Mouse (Mus musculus): ENCODE results near the gene Perp.

Gene Perp

DNA sequence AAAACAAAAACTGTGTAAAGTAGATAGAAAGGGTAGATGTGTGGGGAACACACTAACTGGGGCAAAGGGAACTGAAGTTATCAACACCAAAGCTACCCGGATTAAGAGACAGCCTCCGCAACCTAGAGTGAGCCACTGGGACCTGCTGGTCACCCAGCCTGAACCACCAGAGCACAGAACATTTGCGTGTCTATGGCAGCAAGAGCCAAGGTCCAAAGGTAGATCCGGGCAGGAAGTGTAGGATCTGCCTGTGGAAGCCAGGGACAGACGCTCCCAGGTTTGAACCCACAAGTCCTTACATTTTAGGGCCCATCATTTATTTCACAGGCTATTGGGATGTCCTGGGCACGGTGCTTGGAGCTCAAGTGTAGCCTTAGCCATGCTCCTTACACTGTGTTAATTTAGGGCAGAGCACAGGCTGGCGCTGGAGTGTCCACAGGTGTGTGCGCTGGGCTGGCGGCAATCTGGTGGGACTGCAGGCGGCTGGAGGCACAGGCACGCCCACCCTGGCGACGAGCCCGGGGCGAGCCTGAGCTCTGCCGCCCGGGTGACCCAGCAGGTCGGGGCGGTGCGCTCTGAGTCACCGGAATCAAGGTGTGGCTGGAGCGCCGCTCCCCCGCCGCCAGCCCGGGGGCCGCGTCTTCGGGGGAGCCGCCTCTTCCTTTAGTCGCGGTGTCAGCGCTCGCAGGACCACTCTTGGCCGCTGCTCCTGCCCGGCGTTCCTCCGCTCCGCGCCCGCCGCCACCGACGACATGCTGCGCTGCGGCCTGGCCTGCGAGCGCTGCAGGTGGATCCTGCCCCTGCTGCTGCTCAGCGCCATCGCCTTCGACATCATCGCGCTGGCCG is at the start of gene Perp:
Perp (plus strand) TSS at position 580 of the 846 bp plus-strand sequence.
- H3K36me3 ChIP-seq (ENCODE audit: control insufficient read depth, insufficient read depth, low read length, poor library complexity, severe bottlenecking) = no peaks in the 10 kb centered on the region
- DNase-seq (ENCODE audit: low read depth, low spot score) = peak; percentile 24
- H3K27me3 ChIP-seq (ENCODE audit: control insufficient read depth, insufficient read depth, low read length, poor library complexity, severe bottlenecking) = no peaks in the 10 kb centered on the region

DNA sequence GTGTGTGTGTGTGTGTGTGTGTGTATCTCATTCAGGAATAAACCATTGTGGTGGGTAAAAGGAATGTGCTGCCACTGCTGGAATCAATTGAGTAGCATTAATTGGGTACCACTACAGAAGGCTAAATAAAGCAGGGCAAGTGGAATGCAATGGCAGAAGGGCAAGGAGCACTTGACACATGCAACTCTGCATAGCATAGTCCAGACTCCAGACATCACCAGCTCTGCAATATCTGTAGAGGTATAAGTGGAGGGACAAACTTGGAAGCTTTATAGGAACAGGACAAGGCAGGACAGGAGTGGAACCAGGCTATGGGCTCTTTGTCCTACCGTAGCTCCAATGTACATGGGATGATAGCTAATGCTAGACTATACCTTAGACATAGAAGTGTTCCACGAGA is 33.1 kb upstream of the Perp start:
- DNase-seq (ENCODE audit: low read depth, low spot score) = no peak
- no peaks in the 10 kb centered on the region for H3K36me3 ChIP-seq (ENCODE audit: control insufficient read depth, insufficient read depth, low read length, poor library complexity, severe bottlenecking)
- no peaks in the 10 kb centered on the region for H3K27me3 ChIP-seq (ENCODE audit: control insufficient read depth, insufficient read depth, low read length, poor library complexity, severe bottlenecking)

DNA sequence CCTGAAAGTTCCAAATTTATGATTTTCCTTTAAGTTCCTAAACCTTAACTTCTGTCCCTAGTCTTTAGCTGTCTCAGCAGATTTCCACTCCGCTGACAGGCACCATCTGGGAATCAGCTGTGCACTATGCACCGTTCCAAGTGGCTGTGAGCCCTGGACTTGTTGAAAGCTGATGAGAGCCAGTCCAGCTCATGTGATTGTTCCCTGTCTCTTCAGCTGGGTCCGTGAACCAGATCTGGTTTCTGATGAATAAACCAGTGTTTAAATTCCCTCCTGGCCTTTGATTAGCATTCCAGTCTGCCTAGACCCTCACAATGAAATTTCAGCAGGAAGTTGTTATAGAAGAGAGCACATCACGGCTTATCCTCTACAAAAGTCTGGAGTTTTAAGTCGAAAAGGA is 28.3 kb upstream of the Perp start:
- Histone ChIP-seq H3K36me3 (ENCODE audit: control insufficient read depth, insufficient read depth, low read length, poor library complexity, severe bottlenecking) (no peaks in the 10 kb centered on the region), H3K27me3 (ENCODE audit: control insufficient read depth, insufficient read depth, low read length, poor library complexity, severe bottlenecking) (no peaks in the 10 kb centered on the region)
- no peak for DNase-seq (ENCODE audit: low read depth, low spot score)

DNA sequence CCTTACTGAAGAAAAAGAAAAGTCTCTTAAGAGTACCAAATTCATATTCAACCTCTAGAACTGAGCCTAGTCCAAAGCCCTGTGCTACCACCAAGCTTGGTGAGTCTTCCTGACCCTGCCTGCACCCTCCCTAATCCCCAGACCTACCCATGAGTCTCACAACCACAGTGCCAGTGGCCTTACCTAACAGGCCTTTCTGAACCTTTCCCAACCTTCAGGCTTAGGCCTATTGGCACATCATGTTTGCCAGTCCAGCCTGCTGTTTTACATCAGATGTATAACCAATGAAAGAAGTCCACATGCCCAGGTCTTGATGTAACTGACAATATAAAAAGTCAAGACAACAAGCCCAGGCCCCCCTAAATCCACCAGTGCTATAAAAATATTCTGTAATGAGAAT is 19.7 kb upstream of the Perp start:
- no peaks in the 10 kb centered on the region for H3K27me3 ChIP-seq (ENCODE audit: control insufficient read depth, insufficient read depth, low read length, poor library complexity, severe bottlenecking)
- no peak for DNase-seq (ENCODE audit: low read depth, low spot score)
- no peaks in the 10 kb centered on the region for H3K36me3 ChIP-seq (ENCODE audit: control insufficient read depth, insufficient read depth, low read length, poor library complexity, severe bottlenecking)

DNA sequence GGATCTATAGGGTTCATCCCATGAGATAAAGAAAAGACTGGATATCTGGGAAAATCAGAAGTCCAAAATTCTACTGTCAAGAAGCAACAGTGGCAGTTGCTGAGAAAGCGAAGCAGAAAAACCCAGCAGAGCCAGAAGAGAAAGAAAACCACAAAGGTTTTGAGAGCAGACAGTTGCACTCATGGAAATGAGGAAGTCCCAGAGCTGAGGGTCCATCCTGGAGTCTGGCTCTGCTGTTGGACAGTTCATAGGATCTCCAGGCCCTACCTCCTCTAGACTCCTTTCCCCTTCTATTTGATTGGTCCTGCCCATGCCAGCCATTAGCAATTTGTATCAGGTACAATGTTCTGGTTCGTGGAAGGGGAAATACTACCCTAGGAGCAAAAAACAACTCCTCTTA is 18.7 kb upstream of the Perp start:
- DNase-seq (ENCODE audit: low read depth, low spot score) = no peak
- H3K36me3 ChIP-seq (ENCODE audit: control insufficient read depth, insufficient read depth, low read length, poor library complexity, severe bottlenecking) = no peaks in the 10 kb centered on the region
- no peaks in the 10 kb centered on the region for H3K27me3 ChIP-seq (ENCODE audit: control insufficient read depth, insufficient read depth, low read length, poor library complexity, severe bottlenecking)

DNA sequence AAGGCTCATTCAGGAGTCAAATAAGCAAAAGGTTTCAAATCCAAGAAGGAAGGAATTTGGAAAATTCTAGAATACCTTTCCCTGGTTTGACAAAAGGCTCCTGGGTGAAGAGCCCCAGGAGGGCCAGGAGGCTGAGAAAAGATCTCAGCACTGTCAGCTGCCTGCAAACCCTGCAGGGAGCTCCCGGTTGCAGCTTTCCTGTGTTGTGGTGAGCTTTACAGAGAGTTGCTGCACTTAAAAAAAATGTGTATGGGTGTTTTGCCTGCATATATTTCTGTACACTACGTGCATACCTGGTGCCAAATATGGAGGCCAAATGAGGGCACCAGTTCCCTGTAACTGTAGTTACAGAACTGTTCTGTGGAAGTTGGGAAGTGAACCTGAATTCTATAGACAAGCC is 16.9 kb upstream of the Perp start:
- no peaks in the 10 kb centered on the region for H3K36me3 ChIP-seq (ENCODE audit: control insufficient read depth, insufficient read depth, low read length, poor library complexity, severe bottlenecking)
- DNase-seq (ENCODE audit: low read depth, low spot score) = no peak
- H3K27me3 ChIP-seq (ENCODE audit: control insufficient read depth, insufficient read depth, low read length, poor library complexity, severe bottlenecking) = no peaks in the 10 kb centered on the region

DNA sequence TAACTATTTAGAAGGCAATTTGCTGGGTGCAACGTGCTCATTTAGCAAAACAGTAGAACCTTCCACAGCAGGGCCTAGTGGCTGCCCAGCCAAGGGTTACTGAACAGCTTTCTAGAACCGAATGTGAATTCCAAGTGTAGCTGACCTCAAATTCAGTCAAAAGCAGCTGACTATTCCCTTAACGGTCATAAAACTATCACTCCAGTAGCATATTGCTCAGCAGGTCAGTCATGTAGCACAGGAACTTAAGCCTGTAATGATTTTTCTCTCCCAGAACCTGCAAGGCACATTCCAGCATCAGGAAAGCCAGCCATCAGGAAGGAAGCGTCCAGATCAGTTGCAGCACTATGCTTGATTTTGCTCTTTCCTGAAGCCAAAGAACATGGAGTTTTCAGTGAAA is 14.5 kb upstream of the Perp start:
- H3K36me3 ChIP-seq (ENCODE audit: control insufficient read depth, insufficient read depth, low read length, poor library complexity, severe bottlenecking) = no peaks in the 10 kb centered on the region
- H3K27me3 ChIP-seq (ENCODE audit: control insufficient read depth, insufficient read depth, low read length, poor library complexity, severe bottlenecking) = no peaks in the 10 kb centered on the region
- DNase-seq (ENCODE audit: low read depth, low spot score) = no peak

DNA sequence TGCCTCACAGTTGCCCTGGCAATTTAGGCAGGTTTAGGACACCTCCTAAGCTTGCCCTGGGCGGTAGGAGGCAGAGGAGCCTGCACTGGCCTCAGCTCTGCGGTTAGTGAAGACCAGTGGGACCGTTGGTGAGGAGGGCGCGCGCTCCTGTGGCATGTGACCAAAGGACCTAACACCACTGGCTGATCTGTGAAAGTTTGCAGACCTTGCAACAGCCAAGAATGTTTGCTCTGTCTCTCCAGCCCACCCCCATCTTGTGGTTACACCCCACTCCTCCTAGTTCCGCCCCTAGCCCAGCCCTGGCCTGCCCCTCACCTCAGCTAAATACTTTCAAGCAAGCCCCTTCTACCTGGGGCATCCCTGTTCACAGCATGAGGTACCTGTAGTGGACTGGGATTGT is 13.0 kb upstream of the Perp start:
- no peaks in the 10 kb centered on the region; the same call in 1 of the 2 replicates for H3K27me3 ChIP-seq (ENCODE audit: control insufficient read depth, insufficient read depth, low read length, poor library complexity, severe bottlenecking)
- no peak for DNase-seq (ENCODE audit: low read depth, low spot score)
- no peaks in the 10 kb centered on the region for H3K36me3 ChIP-seq (ENCODE audit: control insufficient read depth, insufficient read depth, low read length, poor library complexity, severe bottlenecking)

DNA sequence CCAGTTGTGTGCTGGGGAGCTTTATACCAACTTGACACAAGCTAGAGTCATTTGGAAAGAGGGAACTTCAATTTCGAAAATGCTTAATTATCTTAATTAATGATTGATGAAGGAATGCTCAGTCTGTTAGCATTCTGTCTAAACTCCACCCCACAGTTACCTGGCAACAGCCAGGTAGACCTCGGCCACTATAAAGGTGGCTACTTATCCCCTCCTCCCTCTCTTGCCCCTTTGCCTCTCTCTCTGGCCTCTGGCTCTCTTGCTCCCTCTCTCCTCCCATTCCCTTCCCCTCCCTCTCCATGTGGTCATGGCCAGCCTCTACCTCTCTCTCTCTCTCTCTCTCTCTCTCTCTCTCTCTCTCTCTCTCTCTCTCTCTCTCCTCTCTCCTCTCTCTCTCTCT is 10.4 kb upstream of the Perp start:
- H3K36me3 ChIP-seq (ENCODE audit: control insufficient read depth, insufficient read depth, low read length, poor library complexity, severe bottlenecking) = no peaks in the 10 kb centered on the region
- no peak for DNase-seq (ENCODE audit: low read depth, low spot score)
- H3K27me3 ChIP-seq (ENCODE audit: control insufficient read depth, insufficient read depth, low read length, poor library complexity, severe bottlenecking) = no peaks in the 10 kb centered on the region; the same call in 1 of the 2 replicates

DNA sequence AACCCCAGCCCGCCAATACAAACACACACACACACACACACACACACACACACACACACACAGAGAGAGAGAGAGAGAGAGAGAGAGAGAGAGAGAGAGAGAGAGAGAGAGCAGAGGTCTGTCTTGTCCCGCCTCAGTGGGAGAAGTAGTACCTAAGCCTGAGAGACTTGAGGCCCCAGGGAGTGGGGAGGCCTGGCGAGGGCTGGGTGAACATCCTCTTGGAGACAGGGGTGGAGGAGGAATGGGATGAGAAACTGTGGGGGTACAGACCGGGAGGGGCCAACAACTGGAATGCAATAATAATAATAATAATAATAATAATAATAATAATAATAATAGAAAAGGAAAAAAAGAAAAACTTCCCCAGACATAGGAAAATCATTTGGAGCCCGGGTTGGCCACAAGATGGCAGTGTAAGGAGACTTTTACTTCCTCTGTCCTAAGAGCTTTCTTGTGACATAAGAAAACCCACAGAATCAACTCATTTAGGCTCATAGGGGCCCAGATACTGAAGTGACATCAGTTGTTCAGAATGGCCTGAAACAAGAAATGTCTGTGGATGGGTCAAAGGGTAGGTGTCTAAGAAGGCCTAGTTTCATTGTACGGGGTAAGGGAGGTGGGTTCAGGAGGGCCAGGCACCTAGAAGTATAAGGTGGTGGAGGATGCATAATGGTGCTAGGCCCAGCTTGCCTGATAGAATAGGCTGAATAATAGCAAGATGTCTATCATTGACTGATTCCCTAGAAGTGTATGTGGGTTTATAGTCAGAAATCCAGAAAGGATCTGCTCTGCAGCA is 8.9 kb upstream of the Perp start:
- H3K27me3 ChIP-seq (ENCODE audit: control insufficient read depth, insufficient read depth, low read length, poor library complexity, severe bottlenecking) = no peaks in the 10 kb centered on the region; the same call in 1 of the 2 replicates
- no peaks in the 10 kb centered on the region for H3K36me3 ChIP-seq (ENCODE audit: control insufficient read depth, insufficient read depth, low read length, poor library complexity, severe bottlenecking)
- DNase-seq (ENCODE audit: low read depth, low spot score) = peak; percentile 59

DNA sequence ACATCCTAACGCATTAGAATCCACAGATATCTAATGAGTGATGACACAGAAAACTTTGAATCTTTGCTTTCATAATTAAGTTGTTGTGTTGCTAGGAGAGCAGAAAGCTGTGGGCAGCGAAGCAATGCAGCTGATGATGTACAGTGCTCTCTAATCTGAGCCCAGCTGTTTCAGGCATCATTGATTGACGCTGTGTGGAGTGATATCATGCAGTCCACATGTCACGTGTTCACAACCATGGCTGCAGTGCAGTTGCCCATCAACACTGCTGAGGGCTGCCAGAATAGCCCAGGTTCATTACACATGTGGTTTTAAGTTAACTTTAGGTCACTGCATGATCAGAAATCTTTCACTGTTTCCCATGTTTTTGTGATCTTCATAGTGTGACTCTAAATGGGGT is 5.3 kb upstream of the Perp start:
- no peaks in the 10 kb centered on the region; the same call in 1 of the 2 replicates for H3K27me3 ChIP-seq (ENCODE audit: control insufficient read depth, insufficient read depth, low read length, poor library complexity, severe bottlenecking)
- DNase-seq (ENCODE audit: low read depth, low spot score) = peak; percentile 14

DNA sequence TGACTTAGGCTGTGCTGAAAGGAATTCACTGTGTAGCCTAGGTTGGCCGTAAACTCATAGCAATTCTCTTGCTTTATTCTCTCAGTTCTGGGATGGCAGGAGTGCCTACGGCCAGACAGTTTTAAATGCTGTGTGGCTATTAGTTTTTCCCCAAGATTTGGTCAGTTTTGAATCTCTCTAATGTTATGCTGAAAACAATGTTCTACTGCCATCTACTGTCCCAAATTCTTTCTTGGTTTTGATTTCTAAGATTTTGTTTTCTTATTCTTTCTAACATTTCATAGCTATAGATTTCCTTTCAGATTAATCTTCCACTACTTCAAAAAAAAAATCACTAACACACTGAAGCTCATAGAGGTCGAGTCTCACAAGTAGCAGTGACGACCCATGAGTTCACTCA is 4.1 kb upstream of the Perp start:
- DNase-seq (ENCODE audit: low read depth, low spot score) = no peak
- Histone ChIP-seq H3K36me3 (ENCODE audit: control insufficient read depth, insufficient read depth, low read length, poor library complexity, severe bottlenecking) (no peaks in the 10 kb centered on the region), H3K27me3 (ENCODE audit: control insufficient read depth, insufficient read depth, low read length, poor library complexity, severe bottlenecking) (no peaks in the 10 kb centered on the region; the same call in 1 of the 2 replicates)

More for the DNA sequence above, 5.3 kb upstream of the Perp start:
- no peaks in the 10 kb centered on the region for H3K36me3 ChIP-seq (ENCODE audit: control insufficient read depth, insufficient read depth, low read length, poor library complexity, severe bottlenecking)

DNA sequence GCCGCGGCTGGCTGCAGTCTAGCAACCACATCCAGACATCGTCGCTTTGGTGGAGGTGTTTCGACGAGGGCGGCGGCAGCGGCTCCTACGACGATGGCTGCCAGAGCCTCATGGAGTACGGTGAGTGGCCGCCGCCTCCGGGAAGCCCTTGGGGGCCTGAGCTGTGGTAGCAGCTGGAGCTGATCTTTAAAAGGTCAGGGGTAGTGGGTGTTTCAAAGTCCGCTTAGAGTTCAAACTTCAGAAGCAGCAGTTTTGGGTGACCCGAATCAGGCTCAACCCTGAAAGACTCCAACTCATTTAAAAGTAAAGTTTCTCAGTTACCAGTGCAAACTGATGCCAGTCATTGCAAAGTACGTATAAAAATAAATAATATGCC is 455 bp downstream of the Perp start:
- H3K27me3 ChIP-seq (ENCODE audit: control insufficient read depth, insufficient read depth, low read length, poor library complexity, severe bottlenecking) = no peaks in the 10 kb centered on the region
- no peaks in the 10 kb centered on the region for H3K36me3 ChIP-seq (ENCODE audit: control insufficient read depth, insufficient read depth, low read length, poor library complexity, severe bottlenecking)
- DNase-seq (ENCODE audit: low read depth, low spot score) = no peak

DNA sequence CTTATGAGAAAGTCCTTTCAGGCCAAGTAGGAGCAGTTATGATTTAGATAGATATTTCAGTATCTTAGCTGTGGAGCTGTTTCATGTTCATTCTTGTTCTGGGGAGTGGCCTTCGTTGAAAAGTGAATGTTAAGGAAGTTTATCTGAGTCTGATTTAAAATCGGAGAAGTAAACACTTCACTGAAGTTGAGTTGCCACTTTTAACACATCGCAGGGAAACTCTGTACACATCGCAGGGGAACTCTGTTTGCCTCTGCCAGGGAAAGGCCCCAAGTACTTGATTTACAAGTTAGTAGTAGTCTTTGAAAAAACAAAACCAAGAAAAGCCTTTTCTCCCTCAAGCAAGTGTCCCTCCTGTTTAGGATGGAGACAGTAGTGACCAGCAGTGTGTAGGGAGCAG is 891 bp downstream of the Perp start:
- H3K36me3 ChIP-seq (ENCODE audit: control insufficient read depth, insufficient read depth, low read length, poor library complexity, severe bottlenecking) = no peaks in the 10 kb centered on the region
- no peaks in the 10 kb centered on the region for H3K27me3 ChIP-seq (ENCODE audit: control insufficient read depth, insufficient read depth, low read length, poor library complexity, severe bottlenecking)
- no peak for DNase-seq (ENCODE audit: low read depth, low spot score)

DNA sequence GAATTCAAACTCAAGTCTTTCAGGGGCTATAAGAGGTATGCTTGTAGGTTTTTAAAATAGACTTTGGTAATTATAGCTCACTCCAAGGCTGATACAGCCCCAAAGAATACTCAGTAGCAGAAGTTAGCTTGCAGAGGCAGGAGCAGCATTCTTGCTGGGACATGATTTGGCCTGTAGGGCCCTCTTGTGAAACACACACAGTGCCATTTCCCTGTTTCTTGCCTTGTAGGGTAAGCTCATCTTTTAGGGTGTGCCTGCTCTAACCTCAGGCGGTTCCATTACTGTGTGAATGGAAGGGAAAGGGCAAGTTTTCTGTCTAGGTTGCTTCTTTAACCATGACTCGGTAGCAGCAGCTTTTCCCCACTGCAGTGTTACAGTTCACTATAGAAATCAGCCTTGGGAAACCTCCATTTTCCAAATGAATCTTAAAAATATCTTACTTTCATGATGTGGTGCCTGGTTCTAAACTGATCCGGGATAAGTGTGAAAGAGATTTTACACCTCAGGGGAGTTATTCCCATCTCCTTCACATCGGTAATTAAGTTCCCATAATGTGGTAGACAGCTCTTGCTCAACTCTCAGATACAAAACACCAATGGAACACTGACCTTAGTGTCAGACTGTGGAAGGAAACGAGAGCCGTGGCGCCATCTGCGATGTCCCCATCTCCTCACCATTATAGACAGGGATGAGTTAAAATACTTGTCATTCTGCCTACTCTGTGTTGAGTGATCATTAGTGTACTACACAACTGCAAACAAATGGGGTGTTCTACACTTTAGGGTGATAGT is 1.8 kb downstream of the Perp start:
- no peaks in the 10 kb centered on the region for H3K27me3 ChIP-seq (ENCODE audit: control insufficient read depth, insufficient read depth, low read length, poor library complexity, severe bottlenecking)
- no peaks in the 10 kb centered on the region for H3K36me3 ChIP-seq (ENCODE audit: control insufficient read depth, insufficient read depth, low read length, poor library complexity, severe bottlenecking)
- no peak for DNase-seq (ENCODE audit: low read depth, low spot score)
